Mouse (Mus musculus) midbrain, embryonic 16.5 days (tissue): ENCODE measurements around the gene Znrd1. TPM values are rescaled to one million over a fixed set of nuclear protein-coding genes. Genes with fewer than 3 reads are reported as not detected.

Source experiments
- ATAC-seq: fragments of 200-750 bp; cut with Nextera tagmentation; 2 replicates; pipeline ENCODE4 v1.8.0; 2017; ENCODE audit warnings: moderate TSS enrichment
- H3K27ac ChIP-seq: fragments of 300-500 bp; sonication (generic); 2 replicates; pipeline ENCODE4 v1.5.1; 2014; ENCODE audit warnings: mild to moderate bottlenecking, low read length, mixed read lengths
- H3K27me3 ChIP-seq: fragments of 300-500 bp; sonication (generic); 2 replicates; pipeline ENCODE4 v1.6.1; 2014; ENCODE audit warnings: low read depth, low read length, mixed read lengths; ENCODE audit not compliant: control insufficient read depth, insufficient read depth
- H3K36me3 ChIP-seq: fragments of 300-500 bp; sonication (generic); 2 replicates; pipeline ENCODE4 v1.6.1; 2014; ENCODE audit warnings: mild to moderate bottlenecking, low read length, moderate library complexity, mixed read lengths; ENCODE audit not compliant: control insufficient read depth, insufficient read depth
- H3K4me1 ChIP-seq: fragments of 300-500 bp; sonication (generic); 2 replicates; pipeline ENCODE4 v1.6.1; 2014; ENCODE audit warnings: mild to moderate bottlenecking, low read length, mixed read lengths; ENCODE audit not compliant: control insufficient read depth, insufficient read depth
- H3K4me2 ChIP-seq: fragments of 300-500 bp; sonication (generic); 2 replicates; pipeline ENCODE4 v1.6.1; 2014; ENCODE audit warnings: mild to moderate bottlenecking, low read length, mixed read lengths
- H3K4me3 ChIP-seq: fragments of 300-500 bp; sonication (generic); 2 replicates; pipeline ENCODE4 v1.5.1; 2014; ENCODE audit warnings: low read depth, mild to moderate bottlenecking, low read length, moderate library complexity, mixed read lengths
- H3K9ac ChIP-seq: fragments of 300-500 bp; sonication (generic); 2 replicates; pipeline ENCODE4 v1.6.1; 2014; ENCODE audit warnings: low read depth, low read length, mixed read lengths
- H3K9me3 ChIP-seq: fragments of 300-500 bp; sonication (generic); replicated peaks from 2 replicates; pipeline ENCODE4 v1.6.1; 2014; ENCODE audit warnings: mild to moderate bottlenecking, low read length, mixed read lengths; ENCODE audit not compliant: control insufficient read depth, poor library complexity, severe bottlenecking
- WGBS: fragments of 180-500 bp; shearing (Covaris S2); extraction: QIAGEN DNeasy Blood & Tissue Kit; methylation state at CpG from one replicate; pipeline ENCODE4 v1.1.7; 2014; 5-methylcytosine and 5-hydroxymethylcytosine counted together
- polyA plus RNA-seq: library from polyadenylated mRNA; unstranded; fragments of >200 nt; fragmentation: Nextera tagmentation; extraction: Ambion mirVana; gene quantifications from 2 replicates; pipeline ENCODE4 v1.2.1, GENCODE M21; 2015

Gene Znrd1
- polyA plus RNA-seq, 1 experiment from 2014 or later, result 47.3 TPM

DNA sequence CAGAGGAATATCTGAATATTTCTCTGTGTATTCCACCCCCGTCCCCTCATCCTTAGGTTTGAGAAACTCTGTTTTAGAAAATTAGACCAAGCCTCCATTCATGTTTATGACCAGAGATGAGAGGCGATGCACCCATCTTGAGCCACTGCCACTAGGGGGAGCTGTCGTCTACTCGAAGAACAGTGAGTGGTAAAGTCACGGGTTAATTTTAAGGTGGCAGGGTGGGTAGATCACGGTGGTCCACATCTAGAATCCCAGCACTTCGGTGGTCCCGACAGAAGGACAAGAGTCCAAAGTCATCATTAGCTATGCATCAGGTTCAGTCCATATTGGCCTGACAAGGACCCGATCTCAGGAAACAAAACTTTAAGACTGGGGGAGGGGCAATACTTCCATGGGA is 43.3 kb downstream of the Znrd1 start:
- no peaks in the 10 kb centered on the region for H3K27me3 ChIP-seq
- no peaks in the 10 kb centered on the region for H3K9me3 ChIP-seq
- H3K4me2 ChIP-seq, result no peak overlapping the region
- no peak for ATAC-seq
- H3K4me3 ChIP-seq, result no peak overlapping the region
- no peaks in the 10 kb centered on the region for H3K4me1 ChIP-seq
- H3K9ac ChIP-seq, result no peak overlapping the region
- no peak overlapping the region for H3K27ac ChIP-seq
- H3K36me3 ChIP-seq, result no peaks in the 10 kb centered on the region
- 15% methylated on average over 9 of the region's 9 CpGs for WGBS

DNA sequence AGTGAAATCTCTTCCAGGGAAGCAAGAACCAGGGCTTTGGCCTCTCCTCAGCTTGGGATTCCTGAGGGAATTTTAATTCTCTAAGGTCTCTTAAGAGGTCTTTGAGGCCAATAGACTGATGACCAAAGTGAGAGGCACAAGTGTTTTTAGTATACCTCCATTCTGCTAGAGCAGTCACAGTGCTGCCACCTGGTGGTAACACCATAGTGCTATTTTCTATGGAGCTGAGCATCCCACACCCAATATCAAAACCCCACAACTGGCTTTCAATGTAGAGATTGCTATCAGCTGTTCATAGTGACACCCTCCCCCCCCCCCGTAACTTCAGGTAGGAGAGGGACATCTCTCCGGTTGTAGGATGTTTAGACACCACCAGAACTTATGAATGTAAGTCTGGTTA is 44.3 kb downstream of the Znrd1 start:
- 12% methylated on average over 2 of the region's 2 CpGs for WGBS
- no peak for ATAC-seq
- H3K27me3 ChIP-seq, result no peaks in the 10 kb centered on the region

DNA sequence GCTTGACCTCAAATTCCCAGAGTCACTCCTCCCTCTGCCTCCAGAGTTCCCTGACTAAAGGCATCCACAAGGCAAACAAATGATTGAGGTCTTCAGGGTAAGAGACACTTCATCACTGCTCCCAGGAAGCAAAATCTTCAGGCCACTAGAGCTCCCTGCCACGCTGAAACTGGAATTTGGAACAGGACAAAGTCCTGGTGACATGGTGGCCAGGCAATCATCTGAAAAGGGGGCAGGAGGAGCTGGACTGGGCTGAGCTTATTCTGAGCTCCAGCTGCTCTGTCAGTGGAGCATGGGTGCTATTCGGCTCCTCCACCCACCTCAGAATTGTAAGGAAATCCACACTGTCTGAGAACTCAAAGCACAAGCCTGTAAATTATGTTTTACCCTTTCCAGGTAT is 46.3 kb downstream of the Znrd1 start:
- Histone ChIP-seq H3K4me1 (no peaks in the 10 kb centered on the region), H3K36me3 (no peaks in the 10 kb centered on the region), H3K27me3 (no peaks in the 10 kb centered on the region), H3K27ac (no peak overlapping the region), H3K9ac (no peak overlapping the region), H3K4me2 (no peak overlapping the region), H3K9me3 (no peaks in the 10 kb centered on the region), H3K4me3 (no peak overlapping the region)
- WGBS, result 65% methylated on average over 2 of the region's 2 CpGs
- ATAC-seq, result no peak

More for the DNA sequence above, 44.3 kb downstream of the Znrd1 start:
- no peak overlapping the region for H3K27ac ChIP-seq
- no peak overlapping the region for H3K4me3 ChIP-seq
- no peaks in the 10 kb centered on the region for H3K4me1 ChIP-seq
- no peaks in the 10 kb centered on the region for H3K9me3 ChIP-seq
- H3K9ac ChIP-seq, result no peak overlapping the region
- no peaks in the 10 kb centered on the region for H3K36me3 ChIP-seq
- H3K4me2 ChIP-seq, result no peak overlapping the region

DNA sequence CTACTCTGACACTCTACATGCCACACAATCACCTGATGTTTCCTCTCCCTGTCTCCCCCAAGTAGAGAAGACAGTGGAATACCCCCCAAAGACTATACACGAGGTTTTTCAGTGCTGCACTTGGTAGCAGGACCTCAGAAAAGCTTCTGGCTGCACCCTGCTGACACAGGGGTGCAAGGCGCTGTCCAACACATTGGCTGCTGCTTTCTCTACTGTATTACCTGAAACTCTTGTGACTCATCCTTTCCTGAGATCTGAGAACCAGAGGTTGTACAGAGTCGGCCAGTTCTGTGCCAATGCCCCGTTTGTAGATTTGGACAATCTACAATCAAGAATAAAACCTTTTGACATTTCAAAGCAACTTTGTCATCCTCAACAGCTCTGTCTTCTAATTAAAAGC is 48.6 kb downstream of the Znrd1 start:
- H3K4me3 ChIP-seq, result no peak overlapping the region
- no peaks in the 10 kb centered on the region for H3K4me1 ChIP-seq
- 57% methylated on average over 4 of the region's 4 CpGs for WGBS
- H3K27me3 ChIP-seq, result no peaks in the 10 kb centered on the region
- no peaks in the 10 kb centered on the region for H3K36me3 ChIP-seq
- no peak overlapping the region for H3K27ac ChIP-seq
- ATAC-seq, result no peak
- no peaks in the 10 kb centered on the region for H3K9me3 ChIP-seq
- H3K9ac ChIP-seq, result no peak overlapping the region
- H3K4me2 ChIP-seq, result no peak overlapping the region

DNA sequence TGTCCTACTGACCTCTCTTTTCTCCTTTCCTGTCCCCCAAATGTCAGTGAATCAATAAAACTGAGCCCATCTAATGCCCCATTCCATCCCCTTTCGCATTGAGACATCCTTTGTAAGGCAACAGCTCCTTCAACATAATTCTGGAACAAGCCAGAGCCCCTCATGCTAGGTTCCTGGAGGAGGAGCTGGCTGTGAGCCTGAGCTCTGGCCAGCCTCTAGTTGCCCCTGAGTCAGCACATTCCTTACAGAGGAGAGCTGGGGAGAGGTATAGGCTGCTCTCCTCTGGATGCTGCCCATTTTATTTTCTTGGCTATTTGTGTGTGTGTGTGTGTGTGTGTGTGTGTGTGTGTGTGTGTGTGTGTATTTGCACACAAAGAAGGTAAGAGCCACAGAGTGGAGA is 50.1 kb downstream of the Znrd1 start:
- H3K36me3 ChIP-seq, result no peaks in the 10 kb centered on the region
- no peak for ATAC-seq
- H3K27me3 ChIP-seq, result no peaks in the 10 kb centered on the region
- no peaks in the 10 kb centered on the region for H3K9me3 ChIP-seq
- WGBS, result 68% methylated on average over 1 of the region's 1 CpGs
- no peak overlapping the region for H3K27ac ChIP-seq
- no peak overlapping the region for H3K4me3 ChIP-seq
- H3K4me1 ChIP-seq, result no peaks in the 10 kb centered on the region
- no peak overlapping the region for H3K4me2 ChIP-seq
- H3K9ac ChIP-seq, result no peak overlapping the region

Other genes with a start within 250 kb of the Znrd1 start
- not detected in 2 replicates for gene H2-M10.5, start 185.6 kb downstream of the Znrd1 start, polyA plus RNA-seq
- not detected in 2 replicates for gene H2-M10.6, start 146.4 kb downstream of the Znrd1 start, polyA plus RNA-seq
- 44.5 and 48.0 TPM in 2 replicates for gene Trim26, start 121.4 kb downstream of the Znrd1 start, polyA plus RNA-seq
- 0.53 and 0.89 TPM in 2 replicates for gene Trim15, start 91.3 kb downstream of the Znrd1 start, polyA plus RNA-seq
- 0.70 and 1.0 TPM in 2 replicates for gene Trim10, start 89.0 kb downstream of the Znrd1 start, polyA plus RNA-seq
- not detected in 2 replicates for gene Trim40, start 68.4 kb downstream of the Znrd1 start, polyA plus RNA-seq
- not detected in 2 replicates for gene Trim31, start 60.4 kb downstream of the Znrd1 start, polyA plus RNA-seq
- 1.7 and 2.0 TPM in 2 replicates for gene Rnf39, start 15.6 kb downstream of the Znrd1 start, polyA plus RNA-seq
- gene Ppp1r11, start 6.8 kb downstream of the Znrd1 start, polyA plus RNA-seq, result 158 and 166 TPM in 2 replicates
- gene Znrd1as, start within 50 bp of the Znrd1 start, polyA plus RNA-seq, result 4.7 and 6.5 TPM in 2 replicates
- 0.42 and 0.44 TPM in 2 replicates for gene 2410137M14Rik, start 22.7 kb upstream of the Znrd1 start, polyA plus RNA-seq
- 2.9 and 3.4 TPM in 2 replicates for gene H2-M5, start 31.0 kb upstream of the Znrd1 start, polyA plus RNA-seq
- gene Zfp57, start 42.6 kb upstream of the Znrd1 start, polyA plus RNA-seq, result 280 and 312 TPM in 2 replicates
- 2.0 and 3.2 TPM in 2 replicates for gene Mog, start 64.8 kb upstream of the Znrd1 start, polyA plus RNA-seq
- 81.7 and 94.9 TPM in 2 replicates for gene Gabbr1, start 87.4 kb upstream of the Znrd1 start, polyA plus RNA-seq
- not detected in 2 replicates for gene Olfr90, start 129.9 kb upstream of the Znrd1 start, polyA plus RNA-seq
- not detected in 2 replicates for gene Olfr91, start 139.7 kb upstream of the Znrd1 start, polyA plus RNA-seq
- not detected in 2 replicates for gene Olfr92, start 161.5 kb upstream of the Znrd1 start, polyA plus RNA-seq
- not detected in 2 replicates for gene Olfr93, start 202.9 kb upstream of the Znrd1 start, polyA plus RNA-seq
- gene Ubd, start 235.3 kb upstream of the Znrd1 start, polyA plus RNA-seq, result not detected in 2 replicates
- gene Olfr94, start 242.4 kb upstream of the Znrd1 start, polyA plus RNA-seq, result not detected in 2 replicates